Mouse (Mus musculus): ENCODE results near the gene Ppp2r5c. TPM values are rescaled to one million over a fixed set of nuclear protein-coding genes. Genes with fewer than 3 reads are reported as not detected.
A peak's percentile ranks its signal among the peaks of the same experiment; 100 is the strongest.

The Ppp2r5c gene
- total RNA-seq, 2 experiments from 2014 or later = 250 to 255 TPM

DNA sequence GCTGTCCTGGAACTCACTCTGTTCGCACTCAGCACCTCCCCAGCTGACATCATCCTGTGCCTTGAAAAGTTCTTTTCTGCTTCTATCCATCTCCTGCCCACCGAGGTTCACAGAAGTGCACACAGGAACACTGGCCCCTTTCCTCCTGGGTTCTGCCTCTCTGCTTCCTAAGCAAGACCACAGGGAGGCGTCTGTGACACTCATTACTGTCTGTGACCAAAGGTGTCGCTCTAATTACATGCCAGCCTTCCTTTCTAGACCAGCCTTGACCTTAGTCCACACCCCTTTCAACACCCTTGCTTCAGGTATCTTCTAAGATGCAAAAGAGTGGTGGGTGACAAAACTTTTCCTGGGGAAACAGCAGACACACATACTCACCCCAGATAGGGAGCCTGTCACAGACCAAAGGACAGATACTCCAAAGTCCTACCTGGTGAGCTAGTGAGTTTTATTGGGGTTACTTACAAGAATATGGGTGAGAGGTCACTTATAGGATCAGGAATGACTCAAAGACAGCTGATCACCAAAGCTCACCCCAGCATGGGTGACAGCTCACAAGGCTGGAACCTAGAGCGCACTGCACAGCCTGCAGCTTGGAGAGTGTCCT lies 8.4 kb upstream of the Ppp2r5c start:
- DNase-seq (ENCODE audit: low spot score in 2 of 2) = no peak

DNA sequence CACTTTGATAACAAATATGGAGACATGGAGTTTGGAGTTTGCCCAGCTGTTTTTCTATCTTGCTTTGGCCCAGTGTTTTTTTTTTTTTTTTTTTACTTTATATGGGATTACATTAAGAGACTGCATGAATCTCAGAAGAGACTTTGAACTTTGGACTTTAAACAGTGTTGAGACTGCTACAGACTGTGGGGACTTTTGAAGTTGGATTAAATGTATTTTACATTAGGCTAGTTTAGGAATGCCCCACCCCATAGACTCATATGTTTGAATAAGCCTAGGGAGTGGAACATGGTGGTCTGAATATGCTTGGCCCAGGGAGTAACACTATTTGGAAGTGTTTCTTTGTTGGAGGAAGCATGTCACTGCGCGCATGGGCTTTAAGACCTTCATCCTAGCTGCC lies 4.7 kb upstream of the Ppp2r5c start:
- DNase-seq (ENCODE audit: low spot score in 2 of 2) = no peak

DNA sequence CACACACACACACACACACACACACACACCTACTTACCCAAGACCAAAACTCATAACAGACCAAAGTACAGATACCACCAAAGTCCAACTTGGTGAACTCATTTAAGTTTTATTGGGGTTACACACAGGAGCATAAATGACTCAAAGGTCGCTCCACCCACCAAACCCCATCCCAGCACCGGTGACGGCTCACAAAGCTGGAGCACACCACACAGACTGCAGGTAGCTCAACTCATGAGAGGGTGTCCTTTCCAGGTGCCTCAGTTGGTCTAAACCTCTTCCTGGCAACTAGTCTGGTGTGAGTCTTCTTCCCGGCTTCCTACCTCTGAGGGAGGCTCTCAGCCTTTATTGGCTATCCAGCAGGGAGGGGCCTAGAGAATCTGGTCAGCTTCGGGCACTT lies 2.4 kb upstream of the Ppp2r5c start:
- no peak for DNase-seq (ENCODE audit: low spot score in 2 of 2)

- no peak for DNase-seq (ENCODE audit: low spot score in 2 of 2)
Observed at GRCm38 (mm10) chr12:110445775-110446174, 1.1 kb upstream of the Ppp2r5c start.

- DNase-seq (ENCODE audit: low spot score in 2 of 2) = no peak
Observed at GRCm38 (mm10) chr12:110447306-110447705, 386 bp downstream of the Ppp2r5c start.

GRCm38 (mm10) chr12:110448767-110449166 lies 1.8 kb downstream of the Ppp2r5c start:
- DNase-seq (ENCODE audit: low spot score in 2 of 2) = no peak

GRCm38 (mm10) chr12:110454223-110454622 lies 7.3 kb downstream of the Ppp2r5c start:
- DNase-seq (ENCODE audit: low spot score in 2 of 2) = peak; percentile 68 to 79

GRCm38 (mm10) chr12:110456024-110456423 lies 9.1 kb downstream of the Ppp2r5c start:
- no peak for DNase-seq (ENCODE audit: low spot score in 2 of 2)

DNA sequence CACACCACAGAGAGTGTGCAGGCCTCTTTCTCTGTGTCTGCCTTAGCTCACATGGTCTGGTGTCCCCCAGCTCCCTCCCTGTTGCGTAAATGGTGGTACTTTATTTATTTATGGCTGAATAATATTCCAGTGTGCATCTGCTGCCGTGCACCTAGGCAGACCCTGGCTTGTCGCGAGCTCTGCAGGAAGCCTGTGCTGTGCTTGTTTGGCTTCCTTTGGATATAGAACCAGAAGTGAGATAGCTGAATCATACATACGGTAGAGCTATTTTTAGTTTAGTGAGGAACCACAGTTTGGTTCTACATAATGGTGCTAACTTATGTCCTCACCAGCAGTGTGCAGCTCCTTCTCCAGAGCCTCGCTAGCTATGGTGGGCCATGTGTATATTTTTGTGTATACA lies 11.7 kb downstream of the Ppp2r5c start:
- DNase-seq (ENCODE audit: low spot score in 2 of 2) = no peak

- no peak for DNase-seq (ENCODE audit: low spot score in 2 of 2)
Observed at GRCm38 (mm10) chr12:110460418-110461300, 13.7 kb downstream of the Ppp2r5c start.

DNA sequence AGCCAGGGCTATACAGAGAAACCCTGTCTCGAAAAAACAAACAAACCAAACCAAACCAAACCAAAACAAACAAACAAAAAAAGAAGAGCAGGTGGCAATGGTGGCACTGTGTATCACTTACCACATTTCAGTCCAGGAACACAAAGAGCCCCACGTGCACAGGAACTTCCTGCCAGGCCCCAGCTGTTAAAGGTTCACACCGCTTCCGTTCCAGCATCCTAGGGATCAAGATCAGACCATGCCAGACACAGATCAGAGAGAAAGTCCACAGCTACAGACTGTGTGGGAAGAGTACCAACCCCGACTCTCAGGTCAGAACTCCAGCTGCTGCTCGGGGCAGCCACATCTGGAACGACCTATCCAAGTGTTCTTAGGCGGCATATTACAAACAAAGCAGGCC lies 16.8 kb downstream of the Ppp2r5c start:
- DNase-seq (ENCODE audit: low spot score in 2 of 2) = no peak

GRCm38 (mm10) chr12:110471426-110471825 lies 24.5 kb downstream of the Ppp2r5c start:
- no peak for DNase-seq (ENCODE audit: low spot score in 2 of 2)

DNA sequence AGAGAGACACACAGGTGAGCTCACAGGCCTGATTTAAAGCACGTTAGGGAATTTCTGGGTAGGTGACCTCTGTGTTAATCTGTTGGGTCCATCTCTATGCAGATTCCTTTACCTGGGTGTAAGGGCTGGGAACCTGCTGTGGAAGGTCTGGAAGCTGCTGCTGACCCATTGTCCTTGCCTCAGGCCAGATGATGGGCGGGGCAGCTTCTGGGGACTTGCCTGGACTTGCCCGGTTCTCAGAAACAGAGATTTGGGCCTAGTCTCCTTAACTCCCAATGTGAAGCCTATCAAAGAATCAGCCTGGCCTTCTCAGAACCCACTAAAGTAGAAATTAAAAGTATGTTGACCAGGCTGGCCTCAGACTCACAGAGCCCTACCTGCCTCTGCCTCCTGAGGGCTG lies 25.3 kb downstream of the Ppp2r5c start:
- no peak for DNase-seq (ENCODE audit: low spot score in 2 of 2)

DNA sequence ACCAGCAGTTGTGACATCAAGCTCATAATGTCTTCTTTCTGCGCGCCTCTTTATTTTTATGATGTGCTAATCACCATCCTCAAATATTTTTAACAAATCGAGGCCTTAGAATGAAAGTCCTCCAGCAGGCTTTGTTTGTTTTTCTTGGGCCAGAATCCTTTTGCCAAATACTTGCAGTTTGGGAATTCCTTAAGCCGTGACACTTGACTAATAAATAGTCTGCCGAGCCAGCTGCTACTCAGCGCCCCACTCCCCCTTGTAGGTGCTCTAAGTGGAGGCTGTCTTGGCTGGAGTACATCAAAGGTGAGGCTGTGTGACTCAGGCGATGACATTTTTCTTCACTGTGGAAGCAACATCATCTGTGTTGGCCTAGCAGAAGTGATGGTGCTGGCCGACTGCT lies 27.6 kb downstream of the Ppp2r5c start:
- DNase-seq (ENCODE audit: low spot score in 2 of 2) = no peak

GRCm38 (mm10) chr12:110476561-110476960 lies 29.6 kb downstream of the Ppp2r5c start:
- no peak for DNase-seq (ENCODE audit: low spot score in 2 of 2)

GRCm38 (mm10) chr12:110477906-110478305 lies 31.0 kb downstream of the Ppp2r5c start:
- no peak for DNase-seq (ENCODE audit: low spot score in 2 of 2)

DNA sequence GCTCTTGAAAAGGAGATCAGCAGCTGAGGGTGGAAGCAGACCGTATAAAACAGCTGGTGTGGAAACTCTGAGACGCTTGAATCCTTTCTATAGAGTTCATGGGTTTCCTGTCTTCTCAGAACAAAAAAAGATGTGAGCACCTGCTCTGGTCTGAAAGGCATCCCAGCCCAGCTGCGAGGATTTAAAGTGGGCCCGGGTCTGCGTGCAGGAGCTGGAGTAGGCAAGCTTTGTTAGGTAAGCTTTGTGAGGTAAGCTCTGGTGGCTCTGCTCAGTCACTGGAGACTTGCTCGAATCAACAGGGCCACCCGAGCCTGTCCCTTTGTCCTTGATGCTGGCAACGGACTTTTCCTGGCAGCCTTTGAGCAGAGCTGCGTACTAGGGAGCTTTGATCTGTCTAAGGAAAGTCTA lies 31.7 kb downstream of the Ppp2r5c start:
- DNase-seq (ENCODE audit: low spot score in 2 of 2) = peak in 1 of 2 experiments; percentile 31

GRCm38 (mm10) chr12:110479268-110479667 lies 32.3 kb downstream of the Ppp2r5c start:
- DNase-seq (ENCODE audit: low spot score in 2 of 2) = no peak

- DNase-seq (ENCODE audit: low spot score in 2 of 2) = no peak
Observed at GRCm38 (mm10) chr12:110480701-110481100, 33.8 kb downstream of the Ppp2r5c start.

GRCm38 (mm10) chr12:110483761-110484160 lies 36.8 kb downstream of the Ppp2r5c start:
- no peak for DNase-seq (ENCODE audit: low spot score in 2 of 2)

GRCm38 (mm10) chr12:110484824-110485584 lies 38.1 kb downstream of the Ppp2r5c start:
- DNase-seq (ENCODE audit: low spot score in 2 of 2) = no peak
